Mouse (Mus musculus) CH12.LX (cell line): ENCODE results near the gene Ccdc110. TPM values are rescaled to one million over a fixed set of nuclear protein-coding genes. Genes with fewer than 3 reads are reported as not detected.

Experiments
- DNase-seq: peaks from one replicate; pipeline ENCODE4 v3.0.0-alpha.2; 2013; ENCODE audit errors: extremely low read depth
- H3K27ac ChIP-seq: 2 replicates; pipeline ENCODE4 v1.5.1; 2012; ENCODE audit warnings: low read depth, mild to moderate bottlenecking, control low read depth, moderate library complexity; ENCODE audit not compliant: insufficient read depth
- H3K27me3 ChIP-seq: replicated peaks from 2 replicates; pipeline ENCODE3; 2012; ENCODE audit warnings: inconsistent platforms
- H3K36me3 ChIP-seq, 2 experiments: replicated peaks in 1 of 2; 2 replicates each; pipeline versions ENCODE3 to v1.6.1; 2012; ENCODE audit warnings: inconsistent platforms in 1 of 2, low read length in 1 of 2, mild to moderate bottlenecking in 1 of 2, mixed read lengths in 1 of 2, moderate library complexity in 1 of 2; ENCODE audit not compliant: control insufficient read depth in 1 of 2, insufficient read depth in 1 of 2
- H3K4me1 ChIP-seq, 2 experiments: 2 replicates each; pipeline ENCODE4 v1.6.1; 2012; ENCODE audit warnings: inconsistent platforms in 1 of 2, moderate library complexity in 1 of 2; ENCODE audit not compliant: insufficient read depth in 2 of 2, control insufficient read depth in 1 of 2
- H3K4me2 ChIP-seq: 2 replicates; pipeline ENCODE4 v1.6.1; 2012; ENCODE audit warnings: low read depth, mild to moderate bottlenecking, control low read depth; ENCODE audit not compliant: poor library complexity, insufficient read depth, severe bottlenecking
- H3K4me3 ChIP-seq, 3 experiments: fragments of 150-350 bp in 1 of 3; sonication (generic) in 1 of 3; replicated peaks in 1 of 3; 2 replicates each; pipeline versions ENCODE3 to v1.5.1; 2011 to 2012; ENCODE audit warnings: low read depth in 2 of 3, low read length in 2 of 3, mild to moderate bottlenecking in 2 of 3, moderate library complexity in 2 of 3, control low read depth in 1 of 3, improper control_type of control experiment in 1 of 3, inconsistent platforms in 1 of 3, mixed read lengths in 1 of 3; ENCODE audit not compliant: poor library complexity in 1 of 3
- H3K79me2 ChIP-seq: replicated peaks from 2 replicates; pipeline ENCODE4 v1.6.1; 2012; ENCODE audit warnings: mild to moderate bottlenecking, moderate library complexity; ENCODE audit not compliant: control insufficient read depth, poor library complexity, insufficient read depth, severe bottlenecking; ENCODE audit errors: extremely low read depth
- H3K9ac ChIP-seq: 2 replicates; pipeline ENCODE4 v1.6.1; 2012; ENCODE audit warnings: low read depth, mild to moderate bottlenecking, control low read depth, moderate library complexity; ENCODE audit not compliant: insufficient read depth
- H3K9me3 ChIP-seq: replicated peaks from 2 replicates; pipeline ENCODE3; 2012; ENCODE audit warnings: low read length, inconsistent platforms, mixed read lengths
- CTCF ChIP-seq, 2 experiments: IDR thresholded peaks in 1 of 2; conservative IDR thresholded peaks in 1 of 2; 2 replicates each; pipeline ENCODE4 v1.5.1; 2011 to 2012; ENCODE audit warnings: low read depth in 2 of 2, low read length in 2 of 2, improper control_type of control experiment in 1 of 2, inconsistent platforms in 1 of 2, mild to moderate bottlenecking in 1 of 2, moderate library complexity in 1 of 2
- E2F4 ChIP-seq: IDR thresholded peaks from 2 replicates; pipeline ENCODE4 v1.6.1; 2011; ENCODE audit warnings: low read depth, low read length, improper control_type of control experiment; ENCODE audit not compliant: insufficient replicate concordance
- EP300 ChIP-seq: IDR thresholded peaks from 2 replicates; pipeline ENCODE4 v1.6.1; 2011; ENCODE audit warnings: low read length, improper control_type of control experiment
- GABPA ChIP-seq: IDR thresholded peaks from 2 replicates; pipeline ENCODE4 v1.6.1; 2012; ENCODE audit warnings: low read depth, low read length, improper control_type of control experiment, inconsistent platforms; ENCODE audit not compliant: insufficient replicate concordance
- HCFC1 ChIP-seq: IDR thresholded peaks from 2 replicates; pipeline ENCODE4 v1.6.1; 2012; ENCODE audit warnings: low read depth, mild to moderate bottlenecking, inconsistent platforms, low read length, improper control_type of control experiment
- IRF4 ChIP-seq: IDR thresholded peaks from 2 replicates; pipeline ENCODE4 v1.6.1; 2014; ENCODE audit warnings: low read depth, mild to moderate bottlenecking, inconsistent platforms, low read length, improper control_type of control experiment
- KAT2A ChIP-seq: IDR thresholded peaks from 2 replicates; pipeline ENCODE4 v1.6.1; 2012; ENCODE audit warnings: low read length, improper control_type of control experiment, inconsistent platforms; ENCODE audit not compliant: insufficient replicate concordance
- MEF2A ChIP-seq: IDR thresholded peaks from 2 replicates; pipeline ENCODE4 v1.6.1; 2014; ENCODE audit warnings: low read depth, mild to moderate bottlenecking, inconsistent platforms, low read length, improper control_type of control experiment, borderline replicate concordance
- MYC ChIP-seq: IDR thresholded peaks from 2 replicates; pipeline ENCODE4 v1.6.1; 2011; ENCODE audit warnings: low read depth, mild to moderate bottlenecking, improper control_type of control experiment, low read length
- POLR2A ChIP-seq: IDR thresholded peaks from 2 replicates; pipeline ENCODE4 v1.6.1; 2011; ENCODE audit warnings: low read depth, mild to moderate bottlenecking, improper control_type of control experiment, low read length
- POLR2AphosphoS2 ChIP-seq: IDR thresholded peaks from 2 replicates; pipeline ENCODE4 v1.6.1; 2011; ENCODE audit warnings: low read depth, low read length, improper control_type of control experiment
- RAD21 ChIP-seq: IDR thresholded peaks from 2 replicates; pipeline ENCODE4 v1.6.1; 2011; ENCODE audit warnings: low read depth, mild to moderate bottlenecking, low read length, improper control_type of control experiment, moderate library complexity
- RCOR1 ChIP-seq: conservative IDR thresholded peaks from 2 replicates; pipeline ENCODE4 v1.6.1; 2012; ENCODE audit warnings: low read depth, mild to moderate bottlenecking, inconsistent platforms, low read length, improper control_type of control experiment
- TCF12 ChIP-seq: IDR thresholded peaks from 2 replicates; pipeline ENCODE4 v1.6.1; 2014; ENCODE audit warnings: low read depth, mild to moderate bottlenecking, inconsistent platforms, low read length, improper control_type of control experiment
- USF1 ChIP-seq: IDR thresholded peaks from 2 replicates; pipeline ENCODE4 v1.6.1; 2014; ENCODE audit warnings: low read depth, mild to moderate bottlenecking, inconsistent platforms, low read length, improper control_type of control experiment
- ZNF384 ChIP-seq: IDR thresholded peaks from 2 replicates; pipeline ENCODE4 v1.6.1; 2012; ENCODE audit warnings: low read depth, low read length, improper control_type of control experiment, inconsistent platforms
- dilution Hi-C: fragments of 300-500 bp; cut with MboI; formaldehyde crosslinking; loops from 2 replicates; pipeline ENCODE4 v1.14.3; 2020; ENCODE audit warnings: low sequenced_read_pairs; ENCODE audit not compliant: extremely low pct_unique_long_range_greater_than_20kb, extremely low pct_ligation_motif_present
- in situ Hi-C: fragments of 300-500 bp; cut with MboI; formaldehyde crosslinking; loops from 3 replicates; pipeline ENCODE4 v1.14.3; 2019; ENCODE audit warnings: low sequenced_read_pairs, low pct_ligation_motif_present, low pct_unique_long_range_greater_than_20kb, mixed read lengths
- polyA plus RNA-seq: library from polyadenylated mRNA; unstranded; fragments of >175 nt; gene quantifications from 2 replicates; pipeline ENCODE4 v1.2.1, GENCODE M21; 2012; ENCODE audit warnings: low read depth; ENCODE audit not compliant: insufficient read length
- total RNA-seq, 2 experiments: library from RNA; depleted of rRNA; stranded (reverse); fragments of 300-350 nt in 1 of 2; fragments of >200 nt in 1 of 2; gene quantifications; 2 replicates each; pipeline ENCODE4 v1.2.3; 2012 to 2014

Gene Ccdc110
- total and polyA plus RNA-seq, 3 experiments = not detected

- Histone ChIP-seq H3K79me2 (no peaks in the 10 kb centered on the region), H3K9ac (no peak overlapping the region), H3K9me3 (no peaks in the 10 kb centered on the region), H3K36me3 (no peaks in the 10 kb centered on the region), H3K4me1 (no peaks in the 10 kb centered on the region), H3K4me2 (no peak overlapping the region), H3K27ac (no peak overlapping the region), H3K4me3 (no peak overlapping the region), H3K27me3 (no peaks in the 10 kb centered on the region)
- TF ChIP-seq EP300 (no peak), IRF4 (no peak), POLR2A (no peak)
- DNase-seq = no peak
- in situ Hi-C loops = no loop called here
- dilution Hi-C loops = no loop called here
Measured at GRCm38 (mm10) chr8:45946283-45946682, 11.9 kb downstream of the Ccdc110 start.

GRCm38 (mm10) chr8:45950622-45951021, 16.2 kb downstream of the Ccdc110 start:
- H3K79me2 ChIP-seq = no peaks in the 10 kb centered on the region
- H3K4me3 ChIP-seq = no peak overlapping the region
- H3K27ac ChIP-seq = no peak overlapping the region
- no peak for DNase-seq
- H3K9me3 ChIP-seq = no peaks in the 10 kb centered on the region
- in situ Hi-C loops = no loop called here
- H3K4me2 ChIP-seq = no peak overlapping the region
- H3K36me3 ChIP-seq = no peaks in the 10 kb centered on the region
- dilution Hi-C loops = no loop called here
- no peaks in the 10 kb centered on the region for H3K27me3 ChIP-seq
- TF ChIP-seq POLR2AphosphoS2 (no peak), KAT2A (no peak), RCOR1 (no peak), MYC (no peak), CTCF (conservative IDR thresholded peaks at IDR 0.05 in 1 of 2, IDR thresholded peaks at IDR 0.05 in 1 of 2; ENCODE audit: low read depth in 2 of 2, low read length in 2 of 2) (no peak), E2F4 (no peak), ZNF384 (no peak), USF1 (no peak), HCFC1 (no peak), GABPA (no peak), TCF12 (no peak), MEF2A (no peak)
- H3K9ac ChIP-seq = no peak overlapping the region
- H3K4me1 ChIP-seq = no peaks in the 10 kb centered on the region

- H3K79me2 ChIP-seq = peaks cover 1% of the 10 kb centered on the region
- no peaks in the 10 kb centered on the region for H3K27me3 ChIP-seq
- in situ Hi-C loops = no loop called here
- peaks cover 0 to 11% of the 10 kb centered on the region in 2 experiments; a peak in 2 of 4 replicates for H3K4me1 ChIP-seq
- H3K4me2 ChIP-seq = no peak overlapping the region
- no peak overlapping the region for H3K4me3 ChIP-seq
- peaks cover 0 to 14% of the 10 kb centered on the region in 2 experiments for H3K36me3 ChIP-seq
- H3K27ac ChIP-seq = no peak overlapping the region
- H3K9me3 ChIP-seq = peaks cover 12% of the 10 kb centered on the region
- dilution Hi-C loops = no loop called here
- H3K9ac ChIP-seq = no peak overlapping the region
- DNase-seq = peak; percentile 32
- TF ChIP-seq RAD21 (peak; percentile 3), POLR2AphosphoS2 (no peak), CTCF (conservative IDR thresholded peaks at IDR 0.05 in 1 of 2, IDR thresholded peaks at IDR 0.05 in 1 of 2; ENCODE audit: low read depth in 2 of 2, low read length in 2 of 2) (peak in 1 of 2 experiments; percentile 26; a peak in 2 of 4 replicates)
Measured at GRCm38 (mm10) chr8:45970894-45971293, 36.5 kb downstream of the Ccdc110 start.
